Mouse (Mus musculus): ENCODE measurements around the gene S100a4.

Gene S100a4

GRCm38 (mm10) chr3:90603623-90604022, at the start of gene S100a4:
Gene S100a4 (plus strand): TSS chr3:90603771.
- no peak for DNase-seq (ENCODE audit: low spot score in 2 of 2)

- no peak for DNase-seq (ENCODE audit: low spot score in 2 of 2)
Observed at GRCm38 (mm10) chr3:90555954-90556353, 47.6 kb upstream of the S100a4 start.

- DNase-seq (ENCODE audit: low spot score in 2 of 2): no peak
Observed at GRCm38 (mm10) chr3:90560008-90560628, 43.5 kb upstream of the S100a4 start, which contains the start of gene S100a3. Gene S100a3 (plus strand): TSS chr3:90560578.

GRCm38 (mm10) chr3:90574691-90575090, 28.9 kb upstream of the S100a4 start:
- DNase-seq (ENCODE audit: low spot score in 2 of 2): no peak

- no peak for DNase-seq (ENCODE audit: low spot score in 2 of 2)
Observed at GRCm38 (mm10) chr3:90575320-90575719, 28.3 kb upstream of the S100a4 start.

GRCm38 (mm10) chr3:90576351-90577001, 27.1 kb upstream of the S100a4 start:
- no peak for DNase-seq (ENCODE audit: low spot score in 2 of 2)

- no peak for DNase-seq (ENCODE audit: low spot score in 2 of 2)
Observed at GRCm38 (mm10) chr3:90579433-90579832, 24.1 kb upstream of the S100a4 start.

- DNase-seq (ENCODE audit: low spot score in 2 of 2): no peak
Observed at GRCm38 (mm10) chr3:90581141-90581540, 22.4 kb upstream of the S100a4 start.

- no peak for DNase-seq (ENCODE audit: low spot score in 2 of 2)
Observed at GRCm38 (mm10) chr3:90582156-90582555, 21.4 kb upstream of the S100a4 start.

GRCm38 (mm10) chr3:90582556-90582955, 21.0 kb upstream of the S100a4 start:
- DNase-seq (ENCODE audit: low spot score in 2 of 2): no peak

- DNase-seq (ENCODE audit: low spot score in 2 of 2): no peak
Observed at GRCm38 (mm10) chr3:90583893-90584292, 19.7 kb upstream of the S100a4 start.

- peak in 1 of 2 experiments; percentile 38 for DNase-seq (ENCODE audit: low spot score in 2 of 2)
Observed at GRCm38 (mm10) chr3:90585595-90585994, 18.0 kb upstream of the S100a4 start.

GRCm38 (mm10) chr3:90586016-90586643, 17.4 kb upstream of the S100a4 start:
- no peak for DNase-seq (ENCODE audit: low spot score in 2 of 2)

GRCm38 (mm10) chr3:90586906-90587305, 16.7 kb upstream of the S100a4 start:
- DNase-seq (ENCODE audit: low spot score in 2 of 2): peak; percentile 59 to 62

GRCm38 (mm10) chr3:90587361-90588101, 16.0 kb upstream of the S100a4 start:
- DNase-seq (ENCODE audit: low spot score in 2 of 2): no peak

GRCm38 (mm10) chr3:90589390-90589789, 14.2 kb upstream of the S100a4 start:
- DNase-seq (ENCODE audit: low spot score in 2 of 2): no peak

GRCm38 (mm10) chr3:90589947-90590346, 13.6 kb upstream of the S100a4 start, which contains the start of gene S100a2:
Gene S100a2 (plus strand): TSS chr3:90590247.
- DNase-seq (ENCODE audit: low spot score in 2 of 2): no peak

GRCm38 (mm10) chr3:90594466-90594865, 9.1 kb upstream of the S100a4 start:
- no peak for DNase-seq (ENCODE audit: low spot score in 2 of 2)

- DNase-seq (ENCODE audit: low spot score in 2 of 2): no peak
Observed at GRCm38 (mm10) chr3:90595556-90595955, 8.0 kb upstream of the S100a4 start.

GRCm38 (mm10) chr3:90596810-90597209, 6.8 kb upstream of the S100a4 start:
- DNase-seq (ENCODE audit: low spot score in 2 of 2): no peak

GRCm38 (mm10) chr3:90597736-90598135, 5.8 kb upstream of the S100a4 start:
- no peak for DNase-seq (ENCODE audit: low spot score in 2 of 2)

- DNase-seq (ENCODE audit: low spot score in 2 of 2): no peak
Observed at GRCm38 (mm10) chr3:90598212-90598611, 5.4 kb upstream of the S100a4 start.
